ENCODE assay signal across 9 mouse cellular contexts in genomic region chr19:55198303-55198702, GRCm38 (mm10). TPM values are rescaled to one million over a fixed set of nuclear protein-coding genes. Genes with fewer than 3 reads are reported as not detected.
A peak's percentile ranks its signal among the peaks of the same experiment; 100 is the strongest.
DNase-seq lines count a peak whose midpoint lies in the region; ATAC-seq lines count a peak whose summit lies in the region.
"Had no signal": no experiment of that assay in that cellular context is flagged by ENCODE, and none has a peak within 500 bp of the region (broad histone marks: within the 10 kb centered on the region; RNA-seq: fewer than 3 reads in every experiment).

No protein-coding gene starts in this region.

- intact Hi-C loops in heart, postnatal 36 days (cut with DNase I), result loop anchor here (2.0 kb wide), 2 partner anchors 126 to 136 kb away; no protein-coding TSS in a partner anchor

- H3K27ac ChIP-seq in embryonic facial prominence, embryonic 14.5 days (replicated peaks; ENCODE audit: low read depth, low read length), result no peak overlapping the region
- peak overlapping the region; percentile 19; the same call in 1 of the 2 replicates for H3K27ac ChIP-seq in lung, embryonic 15.5 days
- H3K27ac ChIP-seq: liver, embryonic 15.5 days had no signal

- H3K4me2 ChIP-seq in embryonic facial prominence, embryonic 14.5 days (ENCODE audit: low read depth, low read length), result peak overlapping the region; percentile 34
- 0 out of 2 replicates have a peak overlapping the region, but pooled peaks have one; percentile 32 for H3K4me2 ChIP-seq in lung, embryonic 15.5 days
- H3K4me2 ChIP-seq: liver, embryonic 15.5 days had no signal

- no peak overlapping the region for H3K4me3 ChIP-seq in embryonic facial prominence, embryonic 14.5 days (ENCODE audit: low read depth, low read length)
- H3K4me3 ChIP-seq in lung, embryonic 15.5 days, result no peak overlapping the region
- H3K4me3 ChIP-seq: liver, embryonic 15.5 days had no signal

- peak; percentile 78 for ATAC-seq in embryonic facial prominence, embryonic 14.5 days (ENCODE audit: low read depth)
- ATAC-seq in lung, embryonic 15.5 days (ENCODE audit: borderline replicate concordance, extremely low read depth, low FRiP score, low TSS enrichment), result 0 out of 2 replicates have a peak, but pooled peaks have one; percentile 20

- H3K9me3 ChIP-seq in embryonic facial prominence, embryonic 14.5 days (ENCODE audit: control insufficient read depth, low read length), result no peaks in the 10 kb centered on the region
- H3K9me3 ChIP-seq in lung, embryonic 15.5 days, result no peaks in the 10 kb centered on the region
- H3K9me3 ChIP-seq: liver, embryonic 15.5 days had no signal

- no peaks in the 10 kb centered on the region for H3K27me3 ChIP-seq in embryonic facial prominence, embryonic 14.5 days (replicated peaks; ENCODE audit: control insufficient read depth, insufficient read depth, low read length)
- no peaks in the 10 kb centered on the region for H3K27me3 ChIP-seq in lung, embryonic 15.5 days

- no peaks in the 10 kb centered on the region for H3K36me3 ChIP-seq in embryonic facial prominence, embryonic 14.5 days (ENCODE audit: control insufficient read depth, insufficient read depth, low read length)
- no peaks in the 10 kb centered on the region for H3K36me3 ChIP-seq in lung, embryonic 15.5 days
- H3K36me3 ChIP-seq: liver, embryonic 15.5 days had no signal

- no peaks in the 10 kb centered on the region for H3K4me1 ChIP-seq in embryonic facial prominence, embryonic 14.5 days (ENCODE audit: control insufficient read depth, insufficient read depth, low read length)
- H3K4me1 ChIP-seq in lung, embryonic 15.5 days, result peaks cover 39% of the 10 kb centered on the region
- H3K4me1 ChIP-seq: liver, embryonic 15.5 days had no signal

- 34% methylated on average over 5 of the region's 5 CpGs for WGBS in embryonic facial prominence, embryonic 14.5 days
- WGBS in lung, embryonic 15.5 days, result 32% methylated on average over 5 of the region's 5 CpGs

- no peak overlapping the region for H3K9ac ChIP-seq in embryonic facial prominence, embryonic 14.5 days (ENCODE audit: low read depth, low read length)
- no peak overlapping the region for H3K9ac ChIP-seq in lung, embryonic 15.5 days
- H3K9ac ChIP-seq: liver, embryonic 15.5 days had no signal

- peak; percentile 27 for DNase-seq in cerebellum, adult 9-10 months
- no peak for DNase-seq in cerebellum, adult 11 months
- peak; percentile 66 for DNase-seq in R1 (ENCODE audit: low read depth, low spot score)
- DNase-seq in embryonic facial prominence, embryonic 14.5 days (ENCODE audit: low spot score), result peak; percentile 76
- peak; percentile 49 to 62 for DNase-seq in heart, postnatal 36 days
- DNase-seq in kidney, postnatal 36 days, result peak; percentile 71 to 82
- DNase-seq in right cerebral cortex, postnatal 14 days, result peak; percentile 62

RNA-seq across cellular contexts. Expression of gene Tectb, which starts 17.8 kb away (rescaled TPM):
- polyA plus RNA-seq in embryonic facial prominence, embryonic 14.5 days (2014; fragmentation: Nextera tagmentation; extraction: Ambion mirVana), result 1.6 and 2.4 TPM in 2 replicates
- under 1 TPM; 0.19 to 0.33 TPM for total RNA-seq in heart, postnatal 36 days (2021)
- polyA plus RNA-seq in lung, embryonic 15.5 days (2015; fragmentation: Nextera tagmentation; extraction: Ambion mirVana), result 0.15 TPM in 1 of 2 replicates, not detected in the other

RNA-seq across cellular contexts. Expression of gene Gucy2g, which starts 42.7 kb away (rescaled TPM):
- 0.06 TPM in 1 of 2 replicates, not detected in the other for polyA plus RNA-seq in embryonic facial prominence, embryonic 14.5 days (2014; fragmentation: Nextera tagmentation; extraction: Ambion mirVana)
- under 1 TPM in 1 of 2 experiments, not detected in 1; 0.08 TPM for total RNA-seq in heart, postnatal 36 days (2021)
- 0.05 TPM in 1 of 2 replicates, not detected in the other for polyA plus RNA-seq in lung, embryonic 15.5 days (2015; fragmentation: Nextera tagmentation; extraction: Ambion mirVana)
- polyA plus RNA-seq: liver, embryonic 15.5 days had no signal

RNA-seq across cellular contexts. Expression of gene Acsl5, which starts 53.4 kb away (rescaled TPM):
- 31.0 and 36.4 TPM in 2 replicates for polyA plus RNA-seq in embryonic facial prominence, embryonic 14.5 days (2014; fragmentation: Nextera tagmentation; extraction: Ambion mirVana)
- total RNA-seq in heart, postnatal 36 days (2021), result 10 to 100 TPM; 11.8 to 12.0 TPM
- polyA plus RNA-seq in lung, embryonic 15.5 days (2015; fragmentation: Nextera tagmentation; extraction: Ambion mirVana), result 81.8 and 83.7 TPM in 2 replicates
